Mouse (Mus musculus) bone marrow, adult 2 months (tissue): Measurements from ENCODE around the gene Arhgef17. TPM values are rescaled to one million over a fixed set of nuclear protein-coding genes. Genes with fewer than 3 reads are reported as not detected.

Source experiments
- H3K27ac ChIP-seq: fragments of 200-500 bp; 2 replicates; pipeline ENCODE4 v1.5.1; 2012; ENCODE audit warnings: low read depth, mild to moderate bottlenecking, control low read depth, inconsistent platforms, low read length; ENCODE audit not compliant: control insufficient read depth, poor library complexity, insufficient read depth
- H3K4me1 ChIP-seq: fragments of 200-500 bp; 2 replicates; pipeline ENCODE4 v1.6.1; 2011; ENCODE audit warnings: low read length; ENCODE audit not compliant: control insufficient read depth, insufficient read depth
- H3K4me3 ChIP-seq: fragments of 200-500 bp; replicated peaks from 2 replicates; pipeline ENCODE3; 2011; ENCODE audit warnings: mild to moderate bottlenecking, low read depth, low read length, control low read depth; ENCODE audit not compliant: control insufficient read depth
- CTCF ChIP-seq: fragments of 200-500 bp; IDR thresholded peaks from 2 replicates; pipeline ENCODE4 v1.5.1; 2011; ENCODE audit warnings: low read length, control low read depth; ENCODE audit not compliant: control insufficient read depth, insufficient read depth
- POLR2A ChIP-seq: fragments of 200-500 bp; IDR thresholded peaks from 2 replicates; pipeline ENCODE4 v1.6.1; 2011; ENCODE audit warnings: low read depth, mild to moderate bottlenecking, control low read depth, low read length, borderline replicate concordance; ENCODE audit not compliant: control insufficient read depth
- WGBS: fragments of 180-500 bp; shearing (Covaris S2); methylation state at CpG from one replicate; pipeline ENCODE4 v1.1.7; 2018; 5-methylcytosine and 5-hydroxymethylcytosine counted together
- polyA plus RNA-seq: library from polyadenylated mRNA; stranded (reverse); fragments of >200 nt; gene quantifications from 2 replicates; pipeline ENCODE4 v1.2.4, GENCODE M21; 2011; ENCODE audit warnings: low replicate concordance; ENCODE audit not compliant: missing spikeins, insufficient read depth, insufficient read length

Gene Arhgef17
- polyA plus RNA-seq, 1 experiment = 8.9 TPM

DNA sequence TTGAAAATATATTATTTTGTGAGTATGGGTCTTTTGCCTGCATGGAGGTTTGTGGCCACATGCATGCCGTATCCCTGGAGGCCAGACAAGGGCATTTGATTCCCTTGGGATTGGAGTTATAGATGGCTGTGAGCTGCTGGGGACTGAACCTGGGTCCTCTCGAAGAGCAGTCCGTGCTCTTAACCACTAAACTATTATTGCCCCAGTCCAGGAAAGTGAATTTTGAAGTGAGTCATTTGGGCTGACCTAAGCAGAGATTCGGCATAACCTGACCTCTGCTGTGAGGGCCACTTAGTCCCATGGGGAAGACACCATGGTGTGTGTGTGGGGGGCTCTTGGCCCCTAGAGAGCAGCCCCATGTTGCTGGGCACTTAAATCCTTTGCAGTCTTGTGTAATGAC is 60.6 kb downstream of the Arhgef17 start:
- peaks cover 18% of the 10 kb centered on the region for H3K4me1 ChIP-seq
- no peak overlapping the region for H3K4me3 ChIP-seq
- TF ChIP-seq CTCF (no peak), POLR2A (no peak)
- 81% methylated on average over 4 of the region's 4 CpGs for WGBS
- no peak overlapping the region for H3K27ac ChIP-seq

GRCm38 (mm10) chr7:100869877-100870629 is 61.9 kb downstream of the Arhgef17 start:
- H3K4me1 ChIP-seq = peaks cover 18% of the 10 kb centered on the region
- H3K4me3 ChIP-seq = no peak overlapping the region
- TF ChIP-seq CTCF (no peak), POLR2A (no peak)
- 62% methylated on average over 8 of the region's 8 CpGs for WGBS
- peak overlapping the region; percentile 88 for H3K27ac ChIP-seq

- peaks cover 18% of the 10 kb centered on the region for H3K4me1 ChIP-seq
- TF ChIP-seq CTCF (no peak), POLR2A (no peak)
- 8% methylated on average over 4 of the region's 4 CpGs for WGBS
- H3K27ac ChIP-seq = peak overlapping the region; percentile 88
- H3K4me3 ChIP-seq = no peak overlapping the region
Measured at GRCm38 (mm10) chr7:100868551-100868950, 63.4 kb downstream of the Arhgef17 start.

DNA sequence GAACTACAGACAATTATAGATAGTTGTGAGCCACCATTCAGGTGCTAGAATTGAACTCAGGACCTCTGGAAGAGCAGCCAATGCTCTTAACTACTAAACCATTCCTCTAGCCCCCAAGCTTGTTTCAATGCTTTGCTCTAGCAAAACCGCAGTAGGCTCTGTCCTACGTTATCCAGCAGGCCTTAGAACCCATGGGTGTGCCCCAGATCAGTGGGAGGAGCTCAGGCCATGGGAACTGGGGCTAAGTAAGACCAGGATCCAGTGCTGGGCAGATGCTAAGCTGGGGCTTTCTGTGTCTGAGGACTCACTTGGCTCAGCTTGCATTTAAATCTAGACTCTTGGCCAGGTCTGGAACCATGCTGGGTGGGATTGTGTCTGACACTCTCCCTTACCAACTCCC is 64.3 kb downstream of the Arhgef17 start:
- no peak overlapping the region for H3K4me3 ChIP-seq
- TF ChIP-seq CTCF = no peak
- no peak for TF ChIP-seq POLR2A
- WGBS = 60% methylated on average over 2 of the region's 2 CpGs
- no peak overlapping the region for H3K27ac ChIP-seq
- H3K4me1 ChIP-seq = peaks cover 18% of the 10 kb centered on the region

- TF ChIP-seq CTCF (peak; percentile 51), POLR2A (no peak)
- WGBS = 0% methylated on average over 3 of the region's 3 CpGs
- H3K4me1 ChIP-seq = peaks cover 19% of the 10 kb centered on the region
- H3K27ac ChIP-seq = no peak overlapping the region
- no peak overlapping the region for H3K4me3 ChIP-seq
Measured at GRCm38 (mm10) chr7:100866675-100867074, 65.2 kb downstream of the Arhgef17 start.

GRCm38 (mm10) chr7:100862828-100863638 is 68.9 kb downstream of the Arhgef17 start, which contains the start of gene Relt:
Relt (minus strand) TSS chr7:100863446.
- peak; percentile 94; the same call in 1 of the 2 replicates for TF ChIP-seq POLR2A
- peak; percentile 90 for TF ChIP-seq CTCF
- peaks cover 6% of the 10 kb centered on the region; the same call in 1 of the 2 replicates for H3K4me1 ChIP-seq
- peak within 1 kb of the TSS; percentile 79 for H3K4me3 ChIP-seq
- peak within 1 kb of the TSS; percentile 98 for H3K27ac ChIP-seq
- under 1% methylated on average over 91 of the region's 91 CpGs for WGBS

- peak overlapping the region; percentile 79 for H3K4me3 ChIP-seq
- TF ChIP-seq POLR2A = no peak
- no peak for TF ChIP-seq CTCF
- peak overlapping the region; percentile 98 for H3K27ac ChIP-seq
- peaks cover 3% of the 10 kb centered on the region; the same call in 1 of the 2 replicates for H3K4me1 ChIP-seq
- WGBS = 1% methylated on average over 4 of the region's 4 CpGs
Measured at GRCm38 (mm10) chr7:100862353-100862752, 69.6 kb downstream of the Arhgef17 start.

DNA sequence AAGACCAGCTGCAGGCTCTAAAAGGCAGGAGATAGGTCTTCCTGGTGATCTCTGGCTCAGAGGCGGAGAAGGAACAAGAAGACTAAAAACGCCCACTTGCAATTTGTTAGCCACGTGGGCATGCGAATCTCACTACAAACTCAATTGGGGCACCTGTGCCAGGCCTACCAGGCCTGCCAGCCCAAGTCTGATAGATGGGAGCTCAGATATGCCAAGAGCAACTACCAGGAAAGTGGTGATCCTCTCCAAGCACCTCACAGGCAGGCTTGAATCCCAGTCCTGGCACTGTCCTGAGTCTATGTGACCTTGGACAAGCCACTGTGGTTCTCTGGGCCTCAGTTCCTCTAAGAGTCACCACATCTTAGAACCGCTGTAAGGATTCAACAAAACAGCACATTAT is 70.7 kb downstream of the Arhgef17 start:
- no peak overlapping the region for H3K27ac ChIP-seq
- H3K4me1 ChIP-seq = peaks cover 6% of the 10 kb centered on the region; the same call in 1 of the 2 replicates
- TF ChIP-seq CTCF (no peak), POLR2A (no peak)
- H3K4me3 ChIP-seq = no peak overlapping the region
- WGBS = 73% methylated on average over 5 of the region's 5 CpGs
